Mouse (Mus musculus) ES-Bruce4 (cell line): ENCODE measurements around the gene Sub1. TPM values are rescaled to one million over a fixed set of nuclear protein-coding genes. Genes with fewer than 3 reads are reported as not detected.

Experiments used
- H3K27ac ChIP-seq: 2 replicates; pipeline ENCODE4 v1.5.1; 2012; ENCODE audit warnings: low read length, inconsistent platforms; ENCODE audit not compliant: insufficient read depth
- H3K27me3 ChIP-seq: 2 replicates; pipeline ENCODE4 v1.6.1; 2012; ENCODE audit warnings: mild to moderate bottlenecking, low read length, inconsistent platforms; ENCODE audit not compliant: control insufficient read depth, poor library complexity, insufficient read depth, severe bottlenecking
- H3K36me3 ChIP-seq: 2 replicates; pipeline ENCODE4 v1.6.1; 2012; ENCODE audit warnings: inconsistent platforms, mild to moderate bottlenecking, low read length, moderate library complexity; ENCODE audit not compliant: control insufficient read depth, poor library complexity, insufficient read depth, severe bottlenecking
- H3K4me1 ChIP-seq: one replicate; pipeline ENCODE4 v1.8.1; 2011; ENCODE audit warnings: low read length; ENCODE audit not compliant: control insufficient read depth, insufficient read depth
- H3K4me3 ChIP-seq: 2 replicates; pipeline ENCODE4 v1.5.1; 2011; ENCODE audit warnings: low read depth, mild to moderate bottlenecking, low read length
- H3K9ac ChIP-seq: 2 replicates; pipeline ENCODE4 v1.6.1; 2012; ENCODE audit warnings: low read depth, mild to moderate bottlenecking, inconsistent platforms; ENCODE audit not compliant: poor library complexity, severe bottlenecking
- H3K9me3 ChIP-seq: replicated peaks from 2 replicates; pipeline ENCODE4 v1.6.1; 2012; ENCODE audit warnings: mild to moderate bottlenecking, low read length, inconsistent platforms; ENCODE audit not compliant: control insufficient read depth, poor library complexity, insufficient read depth, severe bottlenecking
- CTCF ChIP-seq: IDR thresholded peaks from one replicate; pipeline ENCODE4 v1.8.1; 2011; ENCODE audit warnings: low read depth, low read length
- EP300 ChIP-seq: IDR thresholded peaks from 2 replicates; pipeline ENCODE4 v1.6.1; 2011; ENCODE audit warnings: low read depth, low read length; ENCODE audit not compliant: insufficient read depth
- POLR2A ChIP-seq: IDR thresholded peaks from one replicate; pipeline ENCODE4 v1.8.1; 2011; ENCODE audit warnings: low read length; ENCODE audit not compliant: insufficient read depth
- polyA plus RNA-seq: library from polyadenylated mRNA; stranded (reverse); fragments of >200 nt; gene quantifications from 2 replicates; pipeline ENCODE4 v1.2.4, GENCODE M21; 2011; ENCODE audit warnings: low read depth; ENCODE audit not compliant: missing spikeins, insufficient read depth, insufficient read length

The Sub1 gene
- polyA plus RNA-seq, 1 experiment, result 508 TPM

GRCm38 (mm10) chr15:11994921-11995814, 1.6 kb downstream of the Sub1 start:
- Histone ChIP-seq H3K36me3 (peaks cover 36% of the 10 kb centered on the region), H3K27ac (no peak overlapping the region), H3K9ac (peak overlapping the region; percentile 97), H3K4me1 (no peaks in the 10 kb centered on the region), H3K4me3 (peak overlapping the region; percentile 97), H3K27me3 (no peaks in the 10 kb centered on the region), H3K9me3 (no peaks in the 10 kb centered on the region)
- TF ChIP-seq EP300 (no peak), POLR2A (no peak), CTCF (no peak)

- peaks cover 47% of the 10 kb centered on the region for H3K36me3 ChIP-seq
- H3K9me3 ChIP-seq, result no peaks in the 10 kb centered on the region
- H3K27ac ChIP-seq, result no peak overlapping the region
Observed at GRCm38 (mm10) chr15:11994006-11994405, 2.8 kb downstream of the Sub1 start.

GRCm38 (mm10) chr15:11991552-11992113, 5.2 kb downstream of the Sub1 start:
- H3K9ac ChIP-seq, result no peak overlapping the region
- no peak overlapping the region for H3K4me3 ChIP-seq
- H3K27ac ChIP-seq, result no peak overlapping the region
- H3K36me3 ChIP-seq, result peaks cover 71% of the 10 kb centered on the region
- no peaks in the 10 kb centered on the region for H3K9me3 ChIP-seq
- TF ChIP-seq EP300 (no peak), CTCF (no peak), POLR2A (no peak)
- H3K27me3 ChIP-seq, result no peaks in the 10 kb centered on the region
- H3K4me1 ChIP-seq, result no peaks in the 10 kb centered on the region

More at GRCm38 (mm10) chr15:11994006-11994405, 2.8 kb downstream of the Sub1 start:
- H3K9ac ChIP-seq, result peak overlapping the region; percentile 97
- no peaks in the 10 kb centered on the region for H3K4me1 ChIP-seq
- no peak overlapping the region; the same call in 1 of the 2 replicates for H3K4me3 ChIP-seq
- H3K27me3 ChIP-seq, result no peaks in the 10 kb centered on the region
- TF ChIP-seq POLR2A (no peak), CTCF (no peak), EP300 (no peak)

GRCm38 (mm10) chr15:11988580-11988979, 8.2 kb downstream of the Sub1 start:
- Histone ChIP-seq H3K4me1 (no peaks in the 10 kb centered on the region), H3K9ac (no peak overlapping the region), H3K9me3 (no peaks in the 10 kb centered on the region), H3K36me3 (peaks cover 89% of the 10 kb centered on the region), H3K27me3 (no peaks in the 10 kb centered on the region), H3K27ac (no peak overlapping the region), H3K4me3 (no peak overlapping the region)
- no peak for TF ChIP-seq EP300
- no peak for TF ChIP-seq CTCF
- TF ChIP-seq POLR2A, result no peak

- Histone ChIP-seq H3K9me3 (no peaks in the 10 kb centered on the region), H3K4me3 (no peak overlapping the region), H3K9ac (no peak overlapping the region), H3K27me3 (no peaks in the 10 kb centered on the region), H3K4me1 (no peaks in the 10 kb centered on the region), H3K27ac (no peak overlapping the region), H3K36me3 (peaks cover 87% of the 10 kb centered on the region)
- TF ChIP-seq POLR2A (no peak), EP300 (no peak)
Observed at GRCm38 (mm10) chr15:11987892-11988291, 8.9 kb downstream of the Sub1 start.

- no peaks in the 10 kb centered on the region for H3K4me1 ChIP-seq
- no peak overlapping the region for H3K27ac ChIP-seq
- H3K27me3 ChIP-seq, result no peaks in the 10 kb centered on the region
- no peak for TF ChIP-seq CTCF
- TF ChIP-seq POLR2A, result no peak
- no peak for TF ChIP-seq EP300
- no peak overlapping the region for H3K4me3 ChIP-seq
- H3K9ac ChIP-seq, result no peak overlapping the region
- no peaks in the 10 kb centered on the region for H3K9me3 ChIP-seq
- peaks cover 66% of the 10 kb centered on the region for H3K36me3 ChIP-seq
Observed at GRCm38 (mm10) chr15:11981985-11982384, 14.8 kb downstream of the Sub1 start.
